In the genomic region with DNA sequence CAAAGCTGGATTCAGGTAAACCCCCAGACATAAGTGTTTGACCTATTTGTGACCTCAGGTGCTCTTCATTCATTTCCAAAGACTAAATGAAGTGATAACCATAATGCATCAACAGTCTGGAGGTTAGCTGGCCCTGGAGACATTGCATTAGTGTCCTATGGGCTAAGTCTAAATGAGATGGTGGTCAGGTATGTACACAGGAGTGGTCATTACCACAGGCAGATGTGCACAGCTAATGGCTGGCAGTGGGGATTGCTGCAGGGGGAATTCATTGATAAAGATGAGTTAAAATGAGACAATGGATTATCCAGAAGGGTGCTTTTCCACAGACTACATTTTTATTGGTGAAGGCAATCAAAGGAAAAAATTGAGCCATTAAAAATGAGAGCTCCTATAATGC, we compare ENCODE assay signal across 13 mouse cellular contexts.
"Had no signal": no experiment of that assay in that cellular context is flagged by ENCODE, and none has a peak within 500 bp of the region (broad histone marks: within the 10 kb centered on the region; RNA-seq: fewer than 3 reads in every experiment).

No protein-coding gene starts in this region.

- H3K4me3 ChIP-seq: left cerebral cortex, adult 2 months; limb, embryonic 10.5 days; liver, embryonic 15.5 days had no signal

- H3K9me3 ChIP-seq: limb, embryonic 10.5 days; liver, embryonic 15.5 days had no signal

- H3K4me1 ChIP-seq: limb, embryonic 10.5 days; liver, embryonic 15.5 days had no signal

- H3K36me3 ChIP-seq: limb, embryonic 10.5 days; liver, embryonic 15.5 days had no signal

- ATAC-seq: intestine, embryonic 16.5 days; lung, postnatal 0 days had no signal

- H3K27me3 ChIP-seq: liver, embryonic 15.5 days had no signal

- H3K9ac ChIP-seq: liver, embryonic 15.5 days had no signal

- DNase-seq: kidney, adult 2 months; kidney, postnatal 25 days; lung, adult 2 months; lung, postnatal 36 days; right cerebral cortex, adult 18-20 months; right cerebral cortex, postnatal 25 days; thymus, postnatal 36 days had no signal

- H3K27ac ChIP-seq: left cerebral cortex, adult 2 months; limb, embryonic 10.5 days; liver, embryonic 15.5 days had no signal

- H3K4me2 ChIP-seq: liver, embryonic 11.5 days; liver, embryonic 15.5 days had no signal
